Mouse (Mus musculus) cerebellum, adult 11-12 months (tissue): ENCODE results near the gene Atad3a.

Experiments used
- DNase-seq: peaks from one replicate; pipeline ENCODE4 v3.0.0; 2022

The Atad3a gene

DNA sequence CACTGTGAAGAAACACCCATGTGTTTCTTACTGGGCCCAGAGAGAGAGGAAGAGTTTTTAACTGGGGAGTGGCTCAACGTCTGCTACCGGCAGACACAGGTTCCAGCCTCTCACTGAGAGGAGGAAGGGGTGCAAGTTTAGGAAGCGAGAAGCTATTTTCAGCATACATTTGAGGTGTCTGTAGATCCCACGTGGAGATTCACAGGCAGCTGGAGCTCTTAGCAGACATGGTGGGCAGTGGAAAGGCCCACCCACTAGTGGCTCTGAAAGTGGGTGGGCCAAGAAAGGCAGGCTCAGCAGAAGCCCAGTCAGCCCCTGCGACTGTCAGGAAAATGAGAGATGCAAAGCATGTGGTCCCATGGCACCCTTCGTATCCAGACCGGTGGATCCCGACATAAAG lies 22.6 kb downstream of the Atad3a start:
- DNase-seq: no peak

DNA sequence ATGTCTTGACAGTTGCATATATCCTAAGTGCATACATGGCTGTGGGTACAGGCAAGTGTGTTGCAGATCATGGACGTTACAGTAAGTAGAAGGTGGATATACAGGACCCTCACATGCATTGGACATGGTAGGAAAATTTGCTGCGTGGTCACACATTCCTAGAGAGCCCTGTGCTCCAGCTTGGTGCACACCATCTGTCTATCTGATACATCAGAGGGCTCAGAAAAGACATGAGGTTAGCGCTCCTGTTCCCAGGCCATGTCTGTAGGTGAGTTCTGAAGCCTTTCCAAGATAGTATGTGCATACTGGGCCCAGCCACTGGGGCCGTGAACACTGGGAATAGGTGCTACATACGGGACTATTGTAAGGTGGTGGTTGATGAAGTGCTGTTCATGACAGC lies 24.5 kb downstream of the Atad3a start:
- DNase-seq: peak; percentile 54

DNA sequence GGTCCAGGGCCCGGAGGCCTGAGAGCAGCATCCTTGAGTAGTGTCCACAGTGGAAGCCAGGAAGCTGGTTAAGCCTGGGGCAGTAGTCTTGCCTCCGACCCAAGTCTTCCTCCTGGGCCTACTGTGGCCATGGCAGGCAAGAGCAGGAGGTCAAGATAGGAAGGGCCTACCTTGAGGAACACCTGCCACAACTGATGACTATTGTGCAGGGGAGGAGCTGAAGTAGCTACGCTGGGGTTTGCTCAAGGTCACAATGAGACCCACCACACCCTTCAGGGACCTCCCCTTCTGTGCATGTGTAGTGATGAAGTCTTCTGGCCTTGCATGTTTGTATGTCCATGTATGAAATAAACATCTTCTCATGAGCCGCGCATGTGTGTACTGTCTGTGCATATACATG lies 25.1 kb downstream of the Atad3a start:
- no peak for DNase-seq

DNA sequence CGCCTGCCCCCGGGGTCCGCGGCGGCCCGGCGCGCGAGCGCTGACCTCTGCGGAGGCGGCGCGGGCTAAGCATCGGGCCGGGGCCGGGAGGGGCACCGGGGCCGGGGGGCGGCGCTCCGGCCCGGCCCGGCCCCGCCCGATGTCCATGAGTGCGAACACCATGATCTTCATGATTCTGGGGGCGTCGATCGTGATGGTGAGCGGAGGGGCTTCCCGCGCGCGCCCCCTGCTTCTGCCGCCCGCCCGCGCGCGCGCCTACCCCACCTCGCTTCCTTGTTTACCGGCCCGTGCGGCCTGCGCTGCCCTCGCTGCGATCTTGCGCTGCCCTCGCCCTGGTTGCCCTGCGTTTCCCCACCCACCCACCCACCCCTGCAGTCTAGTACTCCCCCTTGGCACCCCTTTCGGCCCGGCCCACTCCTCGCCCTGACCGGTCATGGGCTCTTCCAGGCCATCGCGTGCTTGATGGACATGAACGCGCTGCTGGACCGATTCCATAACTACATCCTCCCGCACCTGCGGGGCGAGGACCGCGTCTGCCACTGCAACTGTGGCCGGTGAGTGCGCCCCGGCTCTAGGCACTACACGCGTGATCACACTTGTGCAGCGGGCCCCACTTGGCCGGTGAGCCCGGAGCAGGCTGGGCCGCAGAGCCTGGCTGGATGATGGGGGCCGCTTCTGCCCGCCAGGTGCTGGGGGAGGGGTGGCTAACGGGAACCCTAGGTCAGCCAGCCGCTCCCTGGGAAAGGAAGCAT lies 25.8 kb downstream of the Atad3a start:
- DNase-seq: peak; percentile 88

DNA sequence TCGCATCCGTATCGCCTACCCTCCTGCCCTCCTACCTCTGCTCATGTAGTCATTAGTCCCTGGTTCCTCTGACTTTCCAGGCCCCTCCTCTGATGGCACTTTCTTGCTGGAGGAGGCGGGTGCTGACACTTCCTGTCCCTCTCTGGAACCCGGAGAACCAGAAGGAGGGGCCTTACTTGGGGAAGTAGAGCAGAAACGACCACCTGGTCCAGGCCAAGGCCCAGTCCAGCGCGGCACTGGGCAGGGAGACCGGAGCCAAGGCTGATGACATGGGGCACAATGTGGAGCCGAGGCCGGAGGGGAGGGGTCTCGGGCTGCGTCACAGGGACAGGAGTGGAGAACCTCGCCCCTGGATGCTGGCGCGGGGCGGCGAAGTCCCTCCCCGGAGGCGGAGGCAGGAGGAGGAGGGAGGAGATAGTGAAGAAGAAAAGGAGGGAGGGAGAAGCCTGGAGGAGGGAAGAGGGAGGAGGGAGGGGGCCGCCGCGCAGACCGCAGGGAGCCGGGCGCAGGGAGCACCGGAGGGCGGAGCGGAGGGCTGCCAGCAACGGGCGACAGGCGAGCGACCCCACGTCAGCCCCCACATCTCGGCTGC lies 26.4 kb downstream of the Atad3a start, which contains the start of gene Tmem240:
TSS of gene Tmem240 (plus strand) at position 451 of the 592 bp plus-strand sequence.
- DNase-seq: peak; percentile 98

DNA sequence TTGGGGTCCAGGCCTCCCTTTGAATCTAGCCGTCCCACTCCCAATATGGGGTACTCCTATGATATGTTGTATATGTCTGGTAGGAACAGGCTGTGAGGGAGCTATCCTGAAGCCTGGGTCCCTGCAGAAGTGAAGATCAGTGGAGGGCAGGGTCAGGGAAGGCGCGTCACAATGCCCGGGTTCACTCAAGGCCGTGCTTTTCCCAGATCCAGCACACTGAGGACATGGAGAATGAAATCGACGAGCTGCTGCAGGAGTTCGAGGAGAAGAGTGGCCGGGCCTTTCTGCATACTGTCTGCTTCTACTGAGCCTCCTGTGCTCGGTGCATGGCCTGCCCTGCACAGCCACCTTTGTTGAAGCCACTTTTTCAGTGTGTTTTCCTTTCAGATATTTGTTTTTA lies 27.6 kb downstream of the Atad3a start:
- DNase-seq: no peak

DNA sequence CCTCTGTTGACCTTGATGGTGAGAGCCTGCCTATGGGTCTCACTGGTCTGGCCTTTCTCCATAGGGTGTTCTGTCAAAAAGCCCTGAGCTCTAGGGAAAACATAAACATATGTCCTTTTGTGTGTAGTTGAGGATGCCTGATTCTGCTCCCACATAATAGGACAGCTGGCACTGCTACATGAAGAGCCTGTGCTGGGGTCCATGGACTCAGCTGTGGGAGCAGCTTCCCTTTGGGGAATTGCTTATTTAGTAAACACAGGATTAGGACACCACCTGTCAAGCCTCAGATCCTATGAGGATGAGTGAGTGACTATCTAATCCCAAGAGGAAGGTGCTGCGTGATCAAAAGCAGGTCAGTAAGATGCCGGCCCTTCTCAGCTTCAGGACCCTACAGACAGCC lies 32.9 kb downstream of the Atad3a start:
- no peak for DNase-seq

DNA sequence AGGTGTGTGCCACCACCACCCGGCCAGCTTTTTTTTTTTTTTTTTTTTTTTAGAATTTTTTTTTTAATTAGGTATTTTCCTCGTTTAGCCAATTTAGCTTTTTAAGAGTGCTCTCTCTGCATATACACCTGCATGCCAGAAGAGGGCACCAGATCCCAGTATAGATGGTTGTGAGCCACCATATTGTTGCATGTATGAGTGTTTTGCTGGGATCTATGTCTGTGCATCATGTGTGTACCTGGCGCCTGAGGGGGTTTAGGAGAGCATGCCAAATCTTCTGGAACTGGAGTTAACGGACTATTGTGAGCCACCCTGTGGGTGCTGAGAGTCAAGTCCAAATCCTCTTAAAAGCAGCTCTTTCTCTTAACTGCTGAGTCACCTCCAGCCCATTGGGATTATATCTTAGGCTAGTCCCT lies 39.2 kb downstream of the Atad3a start:
- DNase-seq: peak; percentile 66

DNA sequence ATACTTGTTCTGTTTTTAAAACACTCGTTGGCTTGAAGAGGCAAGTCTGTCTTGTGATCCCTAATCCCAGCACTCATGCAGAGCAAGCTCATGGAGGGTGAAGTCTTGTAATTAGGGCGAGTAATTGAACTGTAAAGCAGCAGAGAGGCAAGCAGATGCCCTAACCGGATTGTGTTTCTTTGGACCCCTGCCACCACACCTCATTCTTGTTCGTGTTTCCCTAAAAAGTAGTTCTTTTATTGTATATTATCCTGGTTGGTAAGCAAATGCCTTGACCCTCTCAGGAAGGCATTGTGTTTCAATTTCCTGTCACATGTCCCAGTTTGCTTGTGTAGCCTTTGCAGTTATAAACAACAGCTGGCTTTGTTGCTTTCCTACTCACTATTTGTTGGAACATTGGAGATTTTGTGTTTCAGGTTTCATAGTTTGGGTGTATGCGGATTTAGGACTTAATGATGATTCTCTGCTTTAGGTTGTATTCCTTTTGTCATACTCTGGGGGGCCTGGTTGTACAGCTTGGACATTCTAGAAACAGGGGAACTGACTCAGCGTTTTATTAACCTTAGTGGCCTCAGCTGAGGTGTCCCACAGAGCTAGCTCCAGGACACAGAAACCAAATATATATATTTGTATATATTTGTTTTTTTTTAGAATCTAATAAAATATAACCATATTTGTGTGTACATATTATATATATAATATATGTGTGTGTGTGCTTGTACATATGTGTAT lies 50.2 kb downstream of the Atad3a start:
- DNase-seq: peak; percentile 69

DNA sequence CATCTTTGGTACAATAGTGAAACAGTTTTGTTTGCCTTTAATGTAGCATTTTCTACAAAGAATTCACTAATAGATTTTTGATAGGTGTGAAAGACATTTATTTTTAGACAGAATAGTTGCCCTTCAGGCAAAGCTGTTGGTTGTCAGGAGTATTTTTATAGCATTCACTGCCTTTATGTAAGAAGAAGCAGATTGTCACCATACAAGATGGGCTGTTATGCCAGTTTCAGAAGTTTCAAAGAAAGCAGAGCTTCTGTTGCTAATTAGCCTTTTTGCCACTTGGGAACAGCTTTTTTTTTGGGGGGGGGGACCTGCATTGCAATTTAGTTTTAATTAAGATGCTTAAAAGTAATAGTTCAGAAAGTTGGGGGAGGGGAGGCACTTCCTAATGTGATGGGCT lies 51.9 kb downstream of the Atad3a start:
- no peak for DNase-seq

DNA sequence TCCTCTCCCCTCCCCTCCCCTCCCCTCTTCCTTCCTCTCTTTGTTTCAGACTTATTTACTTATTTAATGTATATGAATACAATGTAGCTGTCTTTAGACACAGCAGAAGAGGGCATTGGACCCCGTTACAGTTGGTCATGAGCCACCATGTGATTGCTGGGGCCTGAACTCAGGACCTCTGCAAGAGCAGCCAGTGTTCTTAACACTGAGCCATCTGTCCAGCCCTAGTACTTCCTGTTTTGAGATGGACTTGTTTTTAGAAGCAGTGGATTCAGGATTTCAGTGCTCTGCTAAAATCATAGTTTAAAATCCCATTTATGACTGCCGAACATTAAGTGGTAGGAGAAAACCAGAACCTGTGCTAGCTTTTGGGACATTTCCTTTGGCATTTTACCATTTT lies 52.3 kb downstream of the Atad3a start:
- DNase-seq: no peak

DNA sequence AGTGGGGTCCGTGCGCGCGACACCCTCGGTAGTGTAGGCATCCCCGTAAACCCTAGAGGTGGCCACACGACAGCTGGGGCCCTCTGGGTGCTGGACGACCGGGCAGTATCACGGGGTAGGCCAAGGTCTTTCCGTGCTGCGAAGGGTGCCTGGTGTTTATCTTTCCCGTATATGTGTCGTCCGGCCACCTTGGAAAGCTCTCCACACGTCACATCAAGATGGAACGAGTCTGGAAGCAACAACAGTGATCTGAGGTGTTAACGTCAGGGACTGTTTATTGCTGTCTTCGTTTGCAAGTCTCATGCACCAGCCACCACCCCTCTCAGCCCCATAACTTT lies 55.3 kb downstream of the Atad3a start:
- DNase-seq: no peak

DNA sequence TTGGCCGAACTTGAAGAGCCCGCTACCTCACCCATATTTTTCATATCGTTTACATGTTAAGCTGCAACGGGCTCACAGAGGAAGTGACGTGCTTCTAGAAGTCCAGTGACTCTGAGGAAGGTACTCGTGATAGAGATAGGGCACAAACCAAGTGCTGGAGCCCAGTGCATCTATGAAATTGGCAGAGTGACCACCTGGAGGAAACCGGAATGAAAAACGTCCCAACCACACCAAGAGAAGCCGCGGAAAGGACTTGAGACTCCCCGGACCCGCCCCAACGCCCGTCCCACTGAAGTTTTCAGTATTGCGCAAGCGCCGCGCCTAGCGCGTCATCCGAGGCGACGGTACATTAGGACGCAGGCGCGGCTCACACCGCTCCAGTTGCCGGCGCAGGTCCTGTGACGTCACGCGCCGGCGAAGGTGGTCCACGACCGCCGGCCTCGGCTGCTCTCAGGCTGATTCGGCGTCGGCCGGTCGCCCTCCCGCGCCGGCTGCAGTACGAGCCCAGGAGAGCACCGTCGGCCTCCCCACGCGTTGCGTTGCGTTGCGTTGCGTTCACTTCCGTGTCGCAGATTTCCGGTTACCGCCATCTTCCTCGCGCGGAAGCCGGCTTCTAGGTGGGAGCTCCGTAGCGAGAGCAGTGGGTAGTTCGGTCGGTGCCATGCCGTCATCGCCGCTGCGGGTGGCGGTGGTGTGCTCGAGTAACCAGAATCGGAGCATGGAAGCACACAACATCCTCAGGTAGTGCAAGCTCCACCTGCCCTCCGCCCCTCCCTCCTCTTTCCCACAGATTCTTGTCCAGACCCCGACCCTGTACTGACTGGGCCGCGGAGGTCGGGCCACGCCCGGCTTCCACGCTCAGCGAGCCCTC lies 55.9 kb downstream of the Atad3a start, which contains the start of gene Ssu72:
TSS of gene Ssu72 (plus strand) at position 80 of the 871 bp plus-strand sequence.
- peak; percentile 93 for DNase-seq

DNA sequence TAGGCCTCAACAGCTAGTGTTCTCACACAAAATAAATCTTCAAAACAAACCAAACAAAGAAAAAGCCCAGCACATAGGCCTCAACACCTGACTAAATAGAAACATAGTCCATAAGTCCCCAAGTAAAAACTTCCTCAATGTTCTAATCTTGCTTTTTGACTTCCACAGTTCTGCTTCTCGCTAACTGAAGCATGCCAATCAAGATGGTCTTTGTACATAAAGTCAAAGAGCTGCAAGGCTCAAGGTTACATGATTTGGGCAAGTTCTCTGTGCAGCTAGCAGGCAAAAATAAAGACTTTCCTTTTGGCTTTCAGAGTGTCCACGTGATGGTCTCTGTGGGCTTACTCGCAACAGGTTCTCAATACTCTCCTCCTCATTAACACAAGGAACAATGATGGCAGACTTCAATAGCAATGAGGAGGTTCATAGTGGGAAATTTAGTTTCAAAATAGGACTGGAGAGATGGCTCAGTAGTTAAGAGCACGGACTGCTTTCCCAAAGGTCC lies 57.4 kb downstream of the Atad3a start:
- no peak for DNase-seq

DNA sequence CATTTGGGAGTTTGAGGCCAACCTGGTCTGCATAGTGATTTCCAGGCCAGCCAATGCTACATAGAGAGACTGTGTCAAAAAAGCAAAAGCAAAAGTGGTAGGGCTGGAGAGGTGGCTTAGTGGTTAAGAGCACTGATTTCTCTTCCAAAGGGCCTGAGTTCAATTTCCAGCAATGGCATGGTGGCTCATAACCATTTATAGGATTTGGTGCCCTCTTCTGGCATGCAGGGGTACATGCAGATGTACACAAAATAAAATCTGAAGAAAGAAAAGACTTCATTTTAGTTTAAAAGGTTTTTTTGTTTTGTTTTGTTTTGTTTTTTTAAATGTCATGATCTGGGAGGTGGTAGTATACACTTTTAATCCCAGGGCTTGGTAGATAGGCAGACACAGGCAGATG lies 60.5 kb downstream of the Atad3a start:
- DNase-seq: no peak

DNA sequence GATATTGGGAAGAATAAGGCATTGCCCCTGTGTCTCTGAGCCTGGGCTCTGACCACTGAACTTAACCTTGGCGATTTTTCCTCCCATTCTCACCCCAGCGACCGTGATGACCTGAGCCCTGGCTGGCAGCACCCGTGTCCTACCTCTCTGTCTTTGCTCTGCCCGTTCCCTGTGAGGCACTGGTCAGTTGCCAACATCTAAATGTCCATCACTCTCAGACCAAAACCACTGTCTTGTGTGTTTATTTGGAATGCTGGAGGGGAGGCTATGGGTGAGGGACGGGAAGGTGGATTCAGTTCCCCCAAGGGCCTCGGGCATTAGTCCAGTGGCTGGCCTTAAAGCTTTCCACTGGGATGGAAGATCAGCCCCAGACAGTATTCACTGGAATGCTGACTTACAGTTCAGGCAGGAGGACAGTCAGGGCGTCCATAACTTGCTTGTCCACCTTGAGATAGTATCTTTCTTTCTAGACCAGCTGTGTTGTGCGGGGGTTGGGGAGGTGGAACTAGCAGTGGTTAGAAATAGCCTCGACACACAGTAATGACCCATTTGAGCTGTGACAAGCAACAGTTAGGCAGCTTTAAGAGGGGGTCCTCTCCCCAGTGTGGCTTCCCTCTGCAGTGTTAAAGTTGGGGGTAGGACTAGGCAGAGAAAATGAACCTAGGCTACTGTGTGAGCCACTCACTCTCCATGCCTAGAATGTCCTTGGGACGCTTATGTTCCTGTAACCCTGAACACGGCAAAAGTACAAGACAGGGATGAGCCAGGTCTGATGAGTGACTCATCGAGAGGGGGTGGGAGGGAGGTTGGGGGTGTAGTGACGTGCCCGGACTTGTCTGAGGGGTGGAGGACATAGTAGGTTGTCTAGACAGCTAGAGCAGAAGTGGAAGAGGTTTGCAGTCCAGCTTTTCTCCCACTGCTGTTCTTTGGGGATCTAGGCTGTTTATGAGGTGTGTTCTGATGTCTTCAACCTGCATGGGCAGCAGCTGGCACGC lies 64.3 kb downstream of the Atad3a start:
- DNase-seq: peak; percentile 70

DNA sequence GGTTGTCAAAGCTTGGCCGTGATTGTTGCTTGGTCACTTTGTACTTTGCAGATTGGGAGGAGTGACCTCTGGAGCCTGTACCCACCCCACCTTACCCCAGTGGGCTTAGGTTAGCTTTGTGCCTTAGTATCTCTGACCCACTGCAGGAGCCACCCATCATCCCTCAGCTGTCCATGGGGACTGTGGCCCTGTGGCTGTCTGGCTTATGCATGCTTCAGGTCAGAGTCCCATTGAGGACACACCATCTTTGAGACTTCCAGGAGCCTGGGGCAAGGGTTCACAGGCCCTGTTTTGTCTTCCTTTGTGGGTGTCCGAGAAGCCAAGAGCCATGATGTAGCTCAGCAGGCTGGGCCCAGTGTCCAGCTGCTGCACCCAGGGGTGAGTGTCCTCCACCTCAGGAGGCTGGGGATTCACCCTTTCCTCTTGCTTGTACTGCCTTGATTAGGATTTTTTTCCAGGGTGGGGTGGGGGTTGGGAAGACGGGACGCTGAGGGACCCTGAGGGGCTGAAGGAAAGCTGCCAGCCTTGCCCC lies 65.3 kb downstream of the Atad3a start:
- peak; percentile 66 for DNase-seq

DNA sequence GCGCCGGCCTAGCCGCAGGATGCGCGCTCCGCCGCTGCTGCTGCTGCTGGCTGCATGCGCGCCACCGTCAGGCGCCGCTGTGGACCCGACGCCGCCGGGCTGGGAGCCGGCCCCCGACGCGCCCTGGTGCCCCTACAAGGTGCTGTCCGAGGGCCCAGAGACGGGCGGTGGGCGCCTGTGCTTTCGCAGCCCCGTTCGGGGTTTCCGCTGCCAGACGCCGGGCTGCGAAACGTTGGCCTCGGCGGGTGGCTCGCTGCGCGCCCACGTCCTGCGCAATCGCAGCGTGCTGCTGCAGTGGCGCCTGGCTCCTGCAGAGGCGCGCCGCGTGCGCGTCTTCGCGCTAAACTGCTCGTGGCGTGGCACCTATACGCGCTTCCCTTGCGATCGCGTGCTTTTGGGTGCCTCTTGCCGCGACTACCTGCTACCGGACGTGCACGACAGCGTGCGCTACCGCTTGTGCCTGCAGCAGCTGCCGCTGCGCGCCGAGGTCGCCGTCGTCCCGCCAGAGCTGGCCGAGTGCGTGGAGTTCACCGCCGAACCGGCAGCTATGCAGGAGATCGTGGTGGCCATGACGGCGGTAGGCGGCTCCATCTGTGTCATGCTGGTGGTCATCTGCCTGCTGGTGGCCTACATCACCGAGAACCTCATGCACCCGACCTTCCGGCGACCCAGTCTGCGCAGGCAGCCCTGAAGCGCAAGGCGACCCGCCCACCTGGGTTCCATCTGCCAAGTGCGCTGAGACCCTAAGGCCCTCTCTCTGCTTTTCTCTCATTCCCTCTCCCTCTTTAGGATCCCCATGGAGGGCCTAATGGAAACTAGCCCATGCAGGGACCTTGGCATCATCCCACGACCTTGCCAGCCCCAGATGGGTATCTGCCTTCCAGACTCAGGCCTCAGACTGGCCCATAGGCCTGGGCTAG lies 66.2 kb downstream of the Atad3a start:
- DNase-seq: peak; percentile 86

DNA sequence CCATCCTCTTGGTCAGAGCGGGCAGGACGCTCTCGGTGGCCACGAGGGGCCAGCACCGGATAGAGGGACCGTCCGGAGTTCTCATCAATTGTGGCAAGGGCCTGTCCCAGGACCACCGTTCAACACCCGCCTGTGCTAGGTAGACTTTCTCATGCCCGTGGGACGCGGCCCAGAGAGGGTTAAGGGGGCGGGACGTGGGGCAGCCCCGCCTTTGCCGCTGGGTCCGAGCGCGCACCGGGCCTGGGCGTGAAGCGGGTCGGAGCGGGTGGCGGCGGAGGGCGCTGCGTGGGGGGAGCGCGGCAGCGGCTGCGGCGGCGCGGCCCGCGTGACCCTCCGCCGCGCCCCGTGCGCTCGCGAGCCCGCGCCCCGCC lies 66.8 kb downstream of the Atad3a start, which contains the start of gene Fndc10:
TSS of gene Fndc10 (plus strand) at position 232 of the 371 bp plus-strand sequence.
- peak; percentile 90 for DNase-seq

DNA sequence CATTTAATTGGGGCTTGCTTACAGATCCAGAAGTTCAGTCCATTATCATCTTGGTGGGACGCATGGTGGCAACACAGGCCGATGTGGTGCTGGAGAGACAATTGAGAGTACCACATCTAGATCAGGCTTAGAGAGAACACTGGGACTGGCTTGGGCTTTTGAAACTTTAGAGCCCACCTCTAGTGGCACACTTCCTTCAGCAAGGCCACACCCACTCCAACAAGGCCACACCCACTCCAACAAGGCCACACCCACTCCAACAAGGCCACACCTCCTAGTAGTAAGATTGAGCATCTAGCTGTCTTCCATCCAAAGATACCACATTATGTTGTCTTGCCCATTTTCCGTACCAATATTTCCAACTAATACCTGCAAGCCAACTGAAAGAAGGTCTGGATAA lies 68.5 kb downstream of the Atad3a start:
- DNase-seq: peak; percentile 56
